Mouse (Mus musculus) cerebellum, adult 11 months (tissue): Measurements from ENCODE around the gene Scfd2.
A peak's percentile ranks its signal among the peaks of the same experiment; 100 is the strongest.

Experiments
- DNase-seq: peaks from one replicate; pipeline ENCODE4 v3.0.0; 2022

Scfd2 gene

DNA sequence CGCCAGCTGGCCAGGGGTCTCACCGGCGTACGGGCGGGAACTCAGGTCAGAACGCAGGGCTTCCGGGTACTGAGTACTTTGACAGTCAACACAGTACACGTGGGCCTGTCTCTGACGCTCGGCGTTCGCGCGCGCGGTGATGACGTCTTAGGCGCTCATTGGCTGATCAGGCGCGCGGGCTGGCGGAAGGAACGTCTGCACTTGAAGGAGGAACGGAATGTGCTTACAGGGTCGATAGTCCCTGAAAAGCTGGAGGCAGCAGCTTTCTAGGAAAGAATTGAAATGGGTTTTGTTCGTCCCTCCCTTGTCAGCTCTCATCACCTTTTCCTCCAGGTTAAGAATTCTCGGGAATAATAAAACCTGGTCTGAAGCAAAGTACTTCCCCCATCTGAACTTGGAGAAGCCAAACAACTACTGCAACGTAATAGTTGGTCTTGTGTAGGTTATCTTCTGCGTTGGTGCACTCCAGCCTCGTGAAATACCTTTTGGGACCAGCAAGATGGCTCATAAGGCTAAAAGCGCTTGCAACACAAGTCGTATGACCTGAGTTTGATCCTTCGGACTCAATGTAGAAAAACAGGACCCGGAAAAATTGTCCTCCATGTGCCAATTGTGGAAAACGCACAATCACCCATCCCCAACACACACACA is at the start of gene Scfd2:
Scfd2 (minus strand) TSS at position 130 of the 651 bp plus-strand sequence.
- DNase-seq, result peak; percentile 92

DNA sequence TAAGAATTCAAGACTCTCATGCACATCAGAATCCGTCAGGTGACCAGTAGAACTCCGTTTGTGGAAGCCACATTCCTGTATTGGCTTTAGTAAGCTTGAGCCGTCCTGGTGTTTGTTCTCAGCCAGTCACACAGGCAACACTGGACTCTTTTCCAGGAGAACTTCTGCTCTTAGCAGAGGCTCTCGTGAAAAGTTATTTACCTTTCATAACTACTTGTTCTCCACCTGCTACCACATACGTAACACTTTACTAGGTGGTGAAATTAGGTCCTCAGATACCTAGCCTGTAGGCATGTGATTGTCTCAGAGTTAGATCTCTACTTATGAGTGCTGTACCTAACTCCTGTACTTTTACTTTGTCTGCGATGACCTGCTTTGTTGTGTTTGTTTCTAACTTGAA is 40.2 kb upstream of the Scfd2 start:
- DNase-seq, result no peak

DNA sequence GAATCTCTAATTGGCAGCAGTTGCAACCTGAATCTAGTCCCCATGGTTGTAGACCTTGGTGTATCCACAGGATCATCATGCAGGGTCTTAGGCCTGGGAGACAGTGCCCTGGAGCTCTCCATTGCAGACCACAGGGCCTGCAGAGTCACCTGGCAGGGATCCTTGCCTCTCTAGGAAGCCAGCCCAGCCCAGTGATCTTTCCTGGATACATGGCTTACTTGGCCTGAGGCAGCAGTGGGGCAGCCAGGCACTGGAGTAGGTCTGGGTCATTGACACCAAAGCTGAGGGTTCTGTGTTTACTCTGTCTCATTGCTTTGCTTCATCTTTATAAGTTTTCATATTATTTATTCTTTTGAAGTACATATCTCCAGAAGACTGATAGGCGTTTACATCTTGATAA is 29.6 kb upstream of the Scfd2 start:
- no peak for DNase-seq

DNA sequence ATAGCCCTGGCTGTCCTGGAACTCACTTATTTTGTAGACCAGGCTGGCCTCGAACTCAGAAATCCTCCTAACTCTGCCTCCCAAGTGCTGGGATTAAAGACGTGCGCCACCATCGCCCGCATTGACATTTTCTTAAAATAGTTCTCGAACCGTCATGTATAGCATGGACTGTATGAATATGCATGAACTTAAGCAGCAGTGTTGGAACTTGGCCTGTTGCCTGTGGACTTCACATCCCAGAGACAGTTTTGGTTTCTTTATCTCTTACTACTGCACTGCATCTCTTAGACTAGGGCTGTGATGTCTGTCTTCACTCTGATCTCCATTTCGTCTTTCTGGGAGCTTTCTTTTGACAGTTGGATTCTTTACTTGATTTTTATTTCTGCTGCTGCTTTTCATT is 18.0 kb upstream of the Scfd2 start:
- DNase-seq, result no peak

DNA sequence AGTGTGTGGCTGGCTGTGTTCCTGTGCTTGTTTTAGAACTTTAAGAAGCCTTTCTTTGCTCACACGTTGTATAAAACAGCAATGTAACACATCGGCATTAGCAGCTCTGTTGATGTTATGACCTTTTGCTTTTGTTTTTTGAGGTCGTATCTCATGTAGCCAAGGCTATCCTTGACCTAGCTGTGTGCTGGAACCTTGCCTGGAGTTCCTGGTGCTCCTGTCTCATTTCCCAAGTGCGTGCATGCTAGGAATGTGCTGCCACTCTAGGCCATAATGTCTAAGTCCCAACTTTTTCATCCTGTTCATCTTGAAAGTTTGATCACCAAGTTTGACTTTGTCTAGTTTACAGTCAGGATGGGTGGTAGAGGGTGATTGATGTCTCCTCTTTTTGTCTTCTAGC is 14.0 kb upstream of the Scfd2 start:
- no peak for DNase-seq

DNA sequence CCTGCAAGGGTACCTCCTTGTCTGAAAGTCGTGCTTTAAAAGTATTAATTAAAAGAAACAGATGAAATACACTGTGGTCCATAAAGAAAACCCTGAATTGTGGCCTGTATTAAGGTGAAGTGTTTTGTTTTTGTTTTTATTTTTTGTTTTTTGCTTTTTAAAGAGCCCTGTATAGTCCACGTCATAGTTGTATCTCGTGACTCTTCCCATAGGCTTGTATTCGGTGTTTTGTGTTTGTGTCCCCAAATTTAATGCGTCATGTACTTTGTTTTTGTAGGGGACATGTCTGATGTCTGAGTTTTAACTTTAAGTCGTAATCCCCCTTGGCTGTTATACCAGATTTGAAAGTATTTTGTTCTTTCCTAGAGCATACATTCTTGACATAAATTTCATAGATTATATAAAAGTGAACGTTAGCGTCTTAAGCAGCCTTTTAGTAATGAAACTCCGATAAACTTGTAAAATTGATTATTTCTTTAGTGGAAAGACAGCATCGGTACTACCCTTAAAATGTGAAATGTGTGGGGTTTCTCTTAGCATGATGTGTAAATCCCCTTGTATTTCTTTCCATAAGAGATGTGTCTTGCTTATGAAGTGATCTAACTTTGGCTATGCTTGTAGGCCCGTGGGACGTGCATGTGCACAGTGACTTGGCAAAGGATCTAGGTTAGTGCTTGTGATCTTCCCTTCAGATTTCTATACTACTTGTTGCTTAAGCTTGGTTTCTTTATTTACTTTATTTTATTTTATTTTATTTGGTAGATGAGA is 4.8 kb upstream of the Scfd2 start:
- no peak for DNase-seq

DNA sequence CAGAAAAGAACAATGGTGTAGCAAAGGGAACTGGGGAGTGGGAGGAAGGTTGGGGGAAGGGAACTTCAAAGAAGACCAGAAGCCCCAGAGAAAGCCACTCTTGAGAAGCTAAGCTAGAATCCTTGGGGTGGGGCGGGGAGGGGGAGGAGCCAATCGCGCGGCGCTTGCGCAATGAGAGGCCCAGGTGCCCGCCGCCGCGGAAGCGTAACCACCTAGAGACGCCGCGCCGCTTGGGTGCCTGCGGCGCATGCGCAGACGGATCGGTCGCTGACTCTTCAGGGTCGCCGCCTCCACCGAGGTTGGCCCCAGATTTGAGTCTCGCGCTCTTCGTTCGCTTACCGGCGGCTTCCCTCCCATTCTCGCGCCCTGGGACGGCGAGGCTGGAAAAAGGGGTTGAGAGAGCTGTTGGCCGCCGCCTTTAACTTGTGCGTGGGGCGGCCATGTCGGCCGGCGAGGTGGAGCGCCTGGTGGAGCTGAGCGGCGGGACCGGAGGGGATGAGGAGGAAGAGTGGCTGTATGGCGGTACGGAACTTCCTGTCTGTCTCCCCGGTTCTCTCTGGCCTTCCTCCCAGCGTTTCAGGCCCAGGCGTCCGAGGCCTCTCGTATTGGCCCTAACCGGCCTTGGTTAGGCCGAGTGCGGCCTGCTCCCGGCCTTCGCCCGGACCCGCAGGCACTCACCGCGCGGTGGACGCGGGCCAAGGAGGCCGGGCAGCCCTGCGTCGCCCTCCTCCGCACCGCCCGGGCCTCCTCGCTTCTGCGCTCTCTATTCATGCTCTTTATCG is 3.9 kb upstream of the Scfd2 start, which contains the start of gene Fip1l1:
Fip1l1 (plus strand) TSS at position 210 of the 782 bp plus-strand sequence.
- DNase-seq, result peak; percentile 90

DNA sequence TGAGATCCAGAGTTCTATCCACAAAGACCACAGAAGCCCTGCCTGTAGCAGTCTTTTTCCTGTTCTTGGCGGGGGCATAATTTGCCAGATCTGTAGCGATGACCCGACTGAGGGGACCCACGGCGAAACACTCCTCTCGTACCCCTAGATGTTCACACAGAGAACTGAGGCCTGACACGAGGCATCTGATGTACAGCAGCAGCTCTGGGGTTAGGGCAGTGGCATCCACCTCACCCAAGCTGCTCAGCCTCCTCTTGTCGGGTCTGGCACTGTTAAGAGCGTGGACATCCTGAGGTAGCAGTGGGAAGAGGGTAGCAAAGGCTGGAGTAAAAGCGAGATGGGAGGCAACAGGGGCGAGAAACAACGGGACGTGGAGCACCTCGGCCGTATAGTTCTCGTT is 774 bp downstream of the Scfd2 start:
- DNase-seq, result no peak

DNA sequence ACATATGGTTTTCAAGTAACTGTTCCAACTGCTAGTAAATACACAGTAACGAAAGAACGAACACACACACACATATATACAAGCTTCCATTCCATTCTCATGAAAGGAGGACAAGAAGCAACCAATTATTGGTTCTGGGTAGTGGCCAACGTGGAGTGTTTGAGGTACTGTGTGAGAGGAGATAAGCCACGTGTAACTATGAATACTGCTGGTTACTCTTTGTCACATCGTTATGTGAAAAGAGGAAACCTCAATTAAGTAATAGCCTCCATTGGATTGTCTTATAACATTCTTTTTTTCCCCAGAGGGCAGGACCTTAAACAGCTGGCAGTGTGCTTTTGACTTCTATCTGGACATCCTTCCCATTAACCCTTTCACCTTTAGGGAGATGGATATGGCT is 4.5 kb downstream of the Scfd2 start:
- no peak for DNase-seq

DNA sequence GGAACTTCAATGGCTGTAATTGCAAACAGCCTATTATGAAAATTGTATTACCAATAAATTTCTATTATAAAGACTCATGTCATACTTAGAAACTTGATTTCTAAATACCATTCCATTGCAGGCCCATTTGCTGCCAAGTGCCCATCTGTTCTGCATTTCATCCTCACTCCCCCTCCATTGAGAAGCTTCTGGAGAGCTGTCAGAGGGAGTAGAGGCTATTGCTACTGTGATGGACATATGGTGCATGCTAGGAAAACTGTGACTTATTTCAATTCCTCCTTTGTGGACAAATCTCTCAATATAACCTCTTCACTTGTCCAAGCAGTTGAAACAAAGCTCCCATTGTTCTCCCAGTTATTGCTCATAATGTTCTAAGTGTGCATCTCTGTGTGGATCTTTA is 19.9 kb downstream of the Scfd2 start:
- peak; percentile 32 for DNase-seq

DNA sequence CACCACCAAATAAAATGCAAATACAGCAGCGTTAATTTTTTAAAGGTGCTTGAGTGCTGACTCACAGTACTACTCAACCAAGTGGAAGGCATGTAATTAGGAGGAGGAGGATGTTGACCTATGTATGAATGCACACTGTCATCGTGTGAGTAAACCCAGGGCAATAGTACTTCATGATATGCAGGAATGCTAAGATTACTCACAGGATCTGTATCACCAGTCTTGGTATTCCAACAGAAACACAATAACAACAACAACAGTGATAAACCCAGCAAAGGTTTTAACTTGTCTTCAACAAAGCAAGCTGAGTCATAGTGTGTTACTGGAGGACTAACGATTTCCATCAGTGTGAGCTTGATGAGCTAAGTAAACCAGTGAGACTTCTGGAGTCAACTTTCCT is 38.9 kb downstream of the Scfd2 start:
- no peak for DNase-seq

DNA sequence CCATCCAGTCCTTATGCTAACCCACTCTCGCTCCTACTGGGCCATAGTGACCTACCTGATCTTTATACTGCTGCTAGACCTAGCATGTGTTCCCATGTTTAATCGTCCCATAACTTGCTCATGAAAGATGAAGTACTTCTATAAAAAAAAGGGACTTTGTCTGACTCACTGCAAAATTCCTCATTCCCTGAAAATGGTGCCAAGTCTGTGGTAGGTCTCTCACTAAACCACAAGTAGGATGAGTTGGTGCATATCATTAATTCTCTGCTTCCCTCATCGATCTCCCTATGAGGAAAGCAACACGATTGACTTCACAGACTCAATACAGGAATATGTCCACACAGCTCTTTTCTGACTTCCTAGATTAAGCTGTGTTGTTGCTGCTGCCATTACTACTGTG is 46.9 kb downstream of the Scfd2 start:
- DNase-seq, result no peak

DNA sequence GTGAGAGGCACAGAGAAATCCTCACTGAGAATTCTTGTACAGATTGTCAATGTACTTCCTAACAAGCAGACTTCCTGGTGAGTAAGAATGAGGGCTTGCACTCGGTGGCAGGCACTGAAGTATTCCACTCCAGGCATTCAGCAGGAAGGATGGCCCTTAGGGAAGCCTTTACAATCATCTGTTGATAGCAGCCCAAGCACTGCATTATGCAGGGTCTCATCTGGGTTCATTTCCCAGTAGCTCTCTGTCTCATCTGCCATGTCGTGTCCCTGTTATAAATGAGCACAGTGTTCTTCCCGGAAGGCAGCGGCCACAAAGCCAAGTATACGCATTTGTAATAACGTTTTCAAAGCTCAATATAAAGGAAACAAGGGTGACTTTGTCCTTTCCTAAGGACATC is 48.9 kb downstream of the Scfd2 start:
- no peak for DNase-seq

DNA sequence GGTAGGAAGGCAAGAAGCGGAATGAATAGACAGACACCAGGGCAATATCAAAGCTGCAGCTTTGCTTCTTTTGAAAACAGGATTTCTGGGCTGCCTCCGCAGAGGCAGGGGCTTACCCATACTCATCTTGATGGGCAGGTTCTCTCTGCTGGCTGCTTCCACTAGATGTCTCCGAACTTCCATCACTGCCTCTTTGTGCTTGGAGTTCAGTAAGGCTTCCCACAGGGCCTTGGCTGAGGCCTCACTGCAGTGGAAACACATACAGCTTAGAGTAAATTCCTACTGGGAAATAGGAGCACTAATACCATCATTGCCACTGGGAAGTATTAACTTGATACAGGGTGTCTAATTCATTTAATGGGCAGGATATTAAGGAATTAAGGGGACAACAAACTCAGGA is 49.5 kb downstream of the Scfd2 start:
- no peak for DNase-seq

DNA sequence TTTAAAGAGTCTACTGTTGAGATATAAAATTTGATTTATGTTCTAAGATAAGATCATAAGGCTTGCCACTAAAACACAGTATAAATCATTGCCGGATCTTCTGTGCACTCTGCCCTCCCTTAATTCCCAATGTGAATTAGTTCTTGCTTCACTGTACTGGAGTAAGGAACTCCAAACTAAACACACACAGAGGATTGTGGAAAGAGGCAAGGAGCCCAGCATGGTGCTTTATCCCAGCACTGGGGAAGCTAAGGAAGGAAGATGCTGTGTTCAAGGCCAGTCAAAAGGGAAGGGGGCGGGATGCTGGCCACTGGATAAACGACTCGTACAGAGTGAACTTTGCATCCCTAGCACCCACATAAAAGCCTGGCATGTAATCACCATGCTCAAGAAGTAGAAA is 51.1 kb downstream of the Scfd2 start:
- DNase-seq, result no peak

DNA sequence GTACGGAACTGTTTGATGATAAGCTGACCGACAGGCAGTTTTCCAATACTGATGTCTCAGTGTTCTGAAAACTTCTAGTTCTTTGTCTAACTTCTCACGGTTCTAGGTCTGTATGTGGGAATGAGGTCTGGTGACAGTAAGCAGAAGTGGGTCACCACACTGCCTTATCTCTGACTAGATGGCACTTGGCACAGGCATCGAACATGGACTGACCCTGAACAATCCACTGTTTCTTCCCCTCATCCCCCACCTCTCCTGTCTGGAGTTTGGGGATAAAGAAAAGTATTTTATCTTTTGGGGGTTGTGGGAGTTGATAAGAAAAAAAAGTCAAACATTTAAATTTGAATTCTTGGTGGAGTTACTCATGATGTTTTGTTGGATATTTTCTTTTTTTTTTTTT is 51.6 kb downstream of the Scfd2 start:
- no peak for DNase-seq

DNA sequence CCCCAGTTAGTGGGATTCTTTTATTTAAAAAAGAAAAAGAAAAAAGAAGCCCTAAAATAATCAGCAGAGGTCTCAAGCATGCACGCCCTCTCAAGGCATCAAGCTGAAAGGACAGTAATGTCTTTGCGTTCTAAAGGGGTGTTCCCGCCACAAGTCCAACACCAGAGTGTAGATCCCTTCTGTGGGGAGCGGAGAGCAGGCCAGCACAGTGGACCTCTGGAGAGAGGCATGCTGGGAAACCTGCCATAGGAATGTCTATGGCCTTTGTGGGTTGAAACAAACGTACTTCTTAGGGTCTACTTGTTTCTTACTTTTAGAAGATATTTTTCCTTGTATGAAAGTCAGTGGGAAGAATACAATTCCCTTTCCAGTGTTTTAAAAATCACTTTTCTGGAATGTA is 52.4 kb downstream of the Scfd2 start:
- no peak for DNase-seq

DNA sequence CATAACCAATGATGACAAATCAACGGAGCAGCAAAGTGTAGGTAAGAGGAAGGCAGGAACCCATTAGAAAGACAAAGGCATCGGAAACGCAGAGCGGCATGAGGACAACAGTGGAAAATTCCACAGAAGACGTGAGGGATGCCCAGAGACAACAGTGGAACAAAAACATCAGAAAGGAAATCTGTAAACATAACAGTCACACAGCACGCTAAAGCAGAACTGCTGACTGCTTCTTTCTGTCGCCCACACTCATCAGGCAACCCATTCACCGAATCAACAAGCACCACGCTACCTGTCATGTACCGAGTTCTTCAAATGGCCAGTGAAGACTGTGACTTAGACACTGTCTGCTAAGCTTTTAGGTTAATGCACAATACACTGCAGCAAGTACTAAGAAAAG is 55.0 kb downstream of the Scfd2 start:
- no peak for DNase-seq

DNA sequence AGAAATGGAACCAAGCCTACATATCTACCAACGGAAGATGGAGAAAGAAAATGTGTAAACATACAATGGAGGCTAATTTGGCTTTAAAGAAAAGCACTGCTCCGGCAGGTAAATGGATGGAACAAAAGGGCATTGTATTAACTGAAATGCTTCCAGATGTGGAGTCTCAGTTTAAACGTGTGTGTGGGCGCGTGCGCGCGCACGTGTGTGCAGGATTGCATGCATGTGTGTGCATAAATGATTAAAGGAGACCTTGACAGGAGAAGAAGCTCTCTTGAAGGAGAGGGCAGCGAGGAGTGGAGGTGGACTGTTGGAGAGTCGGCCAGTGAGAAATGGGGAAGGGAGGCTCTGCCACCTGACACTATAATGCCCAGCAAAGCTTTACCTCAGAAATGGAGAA is 58.4 kb downstream of the Scfd2 start:
- DNase-seq, result no peak

DNA sequence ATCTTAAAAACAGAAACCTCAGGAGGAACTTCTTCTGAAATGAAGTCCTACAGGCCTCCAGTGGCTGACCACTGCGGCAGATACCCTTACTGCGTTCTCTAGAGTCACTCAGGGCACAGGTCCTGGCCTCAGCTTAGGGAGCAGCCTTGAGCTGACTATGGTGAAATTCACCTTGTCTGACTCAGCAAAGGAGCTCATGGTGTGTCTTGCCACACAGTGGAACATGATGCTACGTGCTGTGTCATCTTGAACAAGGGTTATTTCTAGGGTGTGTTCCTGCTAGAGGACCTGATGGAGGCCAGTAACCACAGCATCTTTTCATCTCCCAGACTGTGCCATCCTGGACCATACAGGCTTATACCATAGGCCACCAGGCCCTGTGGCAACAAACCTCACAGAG is 60.7 kb downstream of the Scfd2 start:
- DNase-seq, result no peak

DNA sequence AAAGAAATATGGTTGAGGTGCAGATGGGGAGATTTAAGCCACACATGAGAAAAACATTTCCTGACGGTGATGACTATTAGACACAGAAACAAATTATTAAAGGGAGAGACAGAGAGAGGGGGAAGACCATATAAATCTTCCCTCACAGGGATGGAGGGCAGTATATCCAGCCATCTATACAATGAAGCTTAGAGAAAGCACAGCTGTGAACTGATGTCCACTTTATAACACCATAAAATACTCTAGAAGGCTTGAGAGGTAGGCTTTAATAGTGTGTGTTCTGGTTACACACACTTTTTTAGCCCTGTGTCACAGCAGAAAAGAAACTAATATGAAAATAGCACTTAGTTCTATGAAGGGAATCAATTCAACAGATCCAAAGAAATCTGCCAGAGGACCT is 61.9 kb downstream of the Scfd2 start:
- DNase-seq, result no peak

DNA sequence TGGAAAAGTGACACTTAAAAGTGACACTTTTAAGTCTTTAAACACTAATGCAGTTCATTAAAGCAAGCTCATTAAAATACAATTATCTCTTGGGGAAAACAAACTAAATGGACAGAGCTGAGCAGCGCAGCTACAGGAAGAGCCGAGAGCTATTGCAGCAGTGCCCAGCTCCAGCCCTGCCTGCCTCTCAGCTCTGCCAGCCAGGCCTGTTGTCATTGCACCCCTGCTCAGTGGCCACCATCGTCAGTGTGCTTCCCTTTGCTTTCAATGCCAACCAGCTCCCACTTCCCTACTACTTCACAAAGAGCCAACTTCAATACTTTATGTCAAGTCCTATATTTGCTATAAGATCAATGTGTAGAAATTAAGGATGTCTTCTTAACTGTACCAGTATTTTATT is 63.8 kb downstream of the Scfd2 start:
- no peak for DNase-seq

DNA sequence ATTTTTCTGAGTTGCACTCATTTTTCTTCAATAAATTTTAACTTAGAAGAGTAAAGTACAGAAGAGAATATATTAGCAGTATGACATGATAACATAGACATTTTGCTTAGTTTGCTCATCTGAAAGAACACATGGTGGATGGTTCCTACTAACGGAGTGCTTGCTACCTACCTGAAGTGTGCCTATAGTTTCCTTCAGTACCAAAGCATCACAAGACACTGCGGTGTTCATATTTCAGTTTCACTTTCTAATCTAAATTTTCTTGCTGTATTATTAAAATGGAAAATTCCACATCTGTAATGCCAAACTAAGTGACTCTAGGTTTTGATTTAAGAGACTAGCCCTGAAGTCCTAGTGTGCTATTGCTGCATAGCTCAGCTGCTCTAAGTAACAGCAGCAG is 74.8 kb downstream of the Scfd2 start:
- no peak for DNase-seq
